Comparison of ENCODE assay signal across 15 mouse cellular contexts in genomic region chr11:60190055-60190641, GRCm38 (mm10). TPM values are rescaled to one million over a fixed set of nuclear protein-coding genes. Genes with fewer than 3 reads are reported as not detected.
DNase-seq lines count a peak whose midpoint lies in the region; ATAC-seq and TF ChIP-seq lines count a peak whose summit lies in the region.
"Had no signal": no experiment of that assay in that cellular context is flagged by ENCODE, and none has a peak within 500 bp of the region (broad histone marks: within the 10 kb centered on the region; RNA-seq: fewer than 3 reads in every experiment).

No protein-coding gene starts in this region.

- peaks cover 3% of the 10 kb centered on the region; the same call in 1 of the 2 replicates for H3K9me3 ChIP-seq in forebrain, embryonic 11.5 days (ENCODE audit: control insufficient read depth, low read length)
- peaks cover 9% of the 10 kb centered on the region; the same call in 1 of the 2 replicates for H3K9me3 ChIP-seq in forebrain, embryonic 13.5 days (replicated peaks)
- H3K9me3 ChIP-seq in kidney, embryonic 15.5 days (replicated peaks): 0 out of 2 replicates have a peak, but pooled peaks cover 8% of the 10 kb centered on the region
- H3K9me3 ChIP-seq: embryonic facial prominence, embryonic 15.5 days; lung, embryonic 15.5 days had no signal

- peaks cover 47% of the 10 kb centered on the region for H3K36me3 ChIP-seq in forebrain, embryonic 11.5 days (ENCODE audit: control insufficient read depth, insufficient read depth, low read length)
- H3K36me3 ChIP-seq in forebrain, embryonic 13.5 days (ENCODE audit: poor library complexity, severe bottlenecking): peaks cover 99% of the 10 kb centered on the region
- H3K36me3 ChIP-seq in kidney, embryonic 15.5 days: peaks cover 99% of the 10 kb centered on the region
- H3K36me3 ChIP-seq in kidney, adult 2 months (ENCODE audit: control insufficient read depth, insufficient read depth, low read length): no peaks in the 10 kb centered on the region; the same call in 1 of the 2 replicates

- no peak overlapping the region for H3K27ac ChIP-seq in forebrain, embryonic 11.5 days (ENCODE audit: low read depth, low read length)
- H3K27ac ChIP-seq in forebrain, embryonic 13.5 days: no peak overlapping the region
- H3K27ac ChIP-seq in kidney, embryonic 15.5 days: peak overlapping the region; percentile 28; the same call in 1 of the 2 replicates
- H3K27ac ChIP-seq in kidney, adult 2 months (ENCODE audit: insufficient read depth, low read depth, low read length): no peak overlapping the region
- H3K27ac ChIP-seq: embryonic facial prominence, embryonic 15.5 days; limb, embryonic 15.5 days; lung, embryonic 15.5 days had no signal

- no peak for ATAC-seq in forebrain, embryonic 11.5 days (replicated peaks; ENCODE audit: low FRiP score)
- ATAC-seq in forebrain, embryonic 13.5 days: no peak
- ATAC-seq in kidney, embryonic 15.5 days (replicated peaks; ENCODE audit: low FRiP score): no peak
- ATAC-seq: inflammation-experienced regulatory T-cells, adult 6 months had no signal

- H3K4me2 ChIP-seq in forebrain, embryonic 11.5 days (ENCODE audit: low read depth, low read length, severe bottlenecking): no peak overlapping the region
- H3K4me2 ChIP-seq in forebrain, embryonic 13.5 days: no peak overlapping the region
- H3K4me2 ChIP-seq in kidney, embryonic 15.5 days: no peak overlapping the region
- H3K4me2 ChIP-seq: embryonic facial prominence, embryonic 15.5 days; limb, embryonic 15.5 days; lung, embryonic 15.5 days had no signal

- WGBS in forebrain, embryonic 11.5 days: 93% methylated on average over 17 of the region's 17 CpGs
- 95% methylated on average over 17 of the region's 17 CpGs for WGBS in forebrain, embryonic 13.5 days
- WGBS in kidney, embryonic 15.5 days: 88% methylated on average over 17 of the region's 17 CpGs
- 85% methylated on average over 17 of the region's 17 CpGs for WGBS in kidney, adult 2 months

- peak; percentile 52 for DNase-seq in forebrain, embryonic 11.5 days (ENCODE audit: low spot score)
- no peak for DNase-seq in kidney, adult 2 months
- DNase-seq in thymus, postnatal 25 days: peak; percentile 1
- no peak for DNase-seq in thymus, postnatal 10 days (ENCODE audit: low spot score in 2 of 2)
- DNase-seq in embryo, embryonic 11 days: no peak
- no peak for DNase-seq in cerebellum, postnatal 14 days
- DNase-seq: cerebellum, adult 11 months; gastrocnemius, postnatal 25 days; midbrain, embryonic 14.5 days had no signal

- no peak for TF ChIP-seq POLR2A in kidney, adult 2 months (IDR thresholded peaks at IDR 0.05; ENCODE audit: low read depth, low read length)

- TF ChIP-seq CTCF in kidney, adult 2 months (conservative IDR thresholded peaks at IDR 0.05; ENCODE audit: insufficient read depth, insufficient read length, low read depth, low read length): no peak

- H3K9ac ChIP-seq in forebrain, embryonic 11.5 days (ENCODE audit: low read length): no peak overlapping the region
- no peak overlapping the region for H3K9ac ChIP-seq in forebrain, embryonic 13.5 days
- H3K9ac ChIP-seq in kidney, embryonic 15.5 days: no peak overlapping the region
- H3K9ac ChIP-seq: embryonic facial prominence, embryonic 15.5 days; limb, embryonic 15.5 days; lung, embryonic 15.5 days had no signal

- H3K4me3 ChIP-seq in forebrain, embryonic 11.5 days (ENCODE audit: low read depth, low read length): no peak overlapping the region
- no peak overlapping the region for H3K4me3 ChIP-seq in forebrain, embryonic 13.5 days
- H3K4me3 ChIP-seq in kidney, embryonic 15.5 days (replicated peaks): no peak overlapping the region
- no peak overlapping the region for H3K4me3 ChIP-seq in kidney, adult 2 months (ENCODE audit: insufficient read depth, low read depth, low read length)
- H3K4me3 ChIP-seq: embryonic facial prominence, embryonic 15.5 days; limb, embryonic 15.5 days; lung, embryonic 15.5 days had no signal

- H3K27me3 ChIP-seq in forebrain, embryonic 11.5 days (ENCODE audit: control insufficient read depth, insufficient read depth, low read length): no peaks in the 10 kb centered on the region
- H3K27me3 ChIP-seq in forebrain, embryonic 13.5 days: no peaks in the 10 kb centered on the region
- no peaks in the 10 kb centered on the region for H3K27me3 ChIP-seq in kidney, embryonic 15.5 days
- no peaks in the 10 kb centered on the region for H3K27me3 ChIP-seq in kidney, adult 2 months (replicated peaks; ENCODE audit: control insufficient read depth, insufficient read depth, low read length)
- H3K27me3 ChIP-seq: embryonic facial prominence, embryonic 15.5 days; limb, embryonic 15.5 days; lung, embryonic 15.5 days had no signal

- 0 out of 2 replicates have a peak, but pooled peaks cover 2% of the 10 kb centered on the region for H3K4me1 ChIP-seq in forebrain, embryonic 11.5 days (replicated peaks; ENCODE audit: control insufficient read depth, insufficient read depth, low read length)
- peaks cover 22% of the 10 kb centered on the region for H3K4me1 ChIP-seq in forebrain, embryonic 13.5 days
- peaks cover 30% of the 10 kb centered on the region for H3K4me1 ChIP-seq in kidney, embryonic 15.5 days
- H3K4me1 ChIP-seq in kidney, adult 2 months (ENCODE audit: control insufficient read depth, insufficient read depth, low read length): no peaks in the 10 kb centered on the region

RNA-seq across cellular contexts. Expression of gene Srebf1, which starts 32.2 kb away (rescaled TPM):
- polyA plus RNA-seq in forebrain, embryonic 11.5 days (2014; fragmentation: Nextera tagmentation; extraction: Ambion mirVana): 63.9 and 68.7 TPM in 2 replicates
- 52.1 and 56.7 TPM in 2 replicates for polyA plus RNA-seq in forebrain, embryonic 13.5 days (2015; fragmentation: Nextera tagmentation; extraction: Ambion mirVana)
- 56.3 and 60.0 TPM in 2 replicates for polyA plus RNA-seq in kidney, embryonic 15.5 days (2015; fragmentation: Nextera tagmentation; extraction: Ambion mirVana)
- polyA plus RNA-seq in kidney, adult 2 months (2012; rRNA removed): 89.1 and 123 TPM in 2 replicates

Comparison
In these comparisons a context has a peak if more than half of its experiments do, and no peak if none do; other contexts are left out.
1. DNase-seq: peak in forebrain, embryonic 11.5 days (single experiment) and thymus, postnatal 25 days (single experiment); none in kidney, adult 2 months (single experiment), thymus, postnatal 10 days (0 of 2), embryo, embryonic 11 days (single experiment) and cerebellum, postnatal 14 days (0 of 2).